Mouse (Mus musculus) kidney, adult 10 weeks (tissue): Measurements from ENCODE around the gene Klhl9. TPM values are rescaled to one million over a fixed set of nuclear protein-coding genes. Genes with fewer than 3 reads are reported as not detected.

Experiments
- polyA plus RNA-seq: library from polyadenylated mRNA; stranded (reverse); fragments of 350-450 nt; fragmentation: Illumina TruSeq; extraction: RNeasy Lipid Tissue Mini Kit (QIAGEN cat#74804); gene quantifications from one replicate; pipeline ENCODE4 v1.2.3, GENCODE M21; 2014; ENCODE audit warnings: low read depth, low replicate concordance

The Klhl9 gene
- 132 TPM for polyA plus RNA-seq

GRCm38 (mm10) chr4:88721791-88722721 is at the start of gene Klhl9, which contains the start of gene Gm26566:
TSS of gene Klhl9 (minus strand) at chr4:88722465.
TSS of gene Gm26566 (plus strand) at chr4:88721805.

DNA sequence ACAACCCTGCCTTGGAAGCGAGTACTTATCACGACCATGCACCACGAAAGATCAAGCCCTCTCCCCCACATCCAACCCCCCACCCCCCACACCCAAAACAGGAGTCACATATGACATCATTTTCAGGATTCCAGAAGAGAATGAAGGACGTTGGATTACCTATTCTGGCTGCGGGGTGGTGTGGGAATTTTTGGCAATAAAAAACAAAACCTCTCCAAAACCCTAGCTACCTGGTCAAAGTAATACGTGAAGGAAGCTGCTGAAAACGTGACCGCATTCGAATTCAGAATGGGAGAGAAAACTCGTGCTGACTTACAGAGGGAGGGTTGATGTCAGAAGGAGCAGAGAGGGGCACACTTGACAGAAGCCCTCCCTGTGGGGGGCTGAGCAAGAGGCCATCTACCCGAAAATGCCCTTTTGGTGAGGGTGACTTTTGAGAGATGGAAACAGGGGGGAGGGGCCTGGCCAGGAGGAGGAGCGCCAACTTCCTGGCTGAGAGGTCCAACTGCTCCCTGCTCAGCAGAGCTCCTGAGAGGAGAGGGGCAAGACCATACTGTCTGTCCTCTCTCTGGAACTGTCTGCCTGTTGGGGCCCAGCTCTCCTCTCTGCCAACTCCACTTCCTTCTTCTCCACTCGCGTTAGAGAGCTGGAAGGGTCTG is 37.5 kb upstream of the Klhl9 start, which contains the start of gene Gm13283:
Gene Gm13283 (plus strand): TSS at position 510 of the 659 bp plus-strand sequence.

GRCm38 (mm10) chr4:88754818-88755340 is 32.6 kb upstream of the Klhl9 start, which contains the start of gene Gm13271:
TSS of gene Gm13271 (plus strand) at chr4:88754868.

GRCm38 (mm10) chr4:88691259-88691658 is 31.0 kb downstream of the Klhl9 start, which contains the start of gene Ifnab:
TSS of gene Ifnab (minus strand) at chr4:88691359.

GRCm38 (mm10) chr4:88683812-88684211 is 38.5 kb downstream of the Klhl9 start, which contains the start of gene Ifna2:
TSS of gene Ifna2 (minus strand) at chr4:88683912.

DNA sequence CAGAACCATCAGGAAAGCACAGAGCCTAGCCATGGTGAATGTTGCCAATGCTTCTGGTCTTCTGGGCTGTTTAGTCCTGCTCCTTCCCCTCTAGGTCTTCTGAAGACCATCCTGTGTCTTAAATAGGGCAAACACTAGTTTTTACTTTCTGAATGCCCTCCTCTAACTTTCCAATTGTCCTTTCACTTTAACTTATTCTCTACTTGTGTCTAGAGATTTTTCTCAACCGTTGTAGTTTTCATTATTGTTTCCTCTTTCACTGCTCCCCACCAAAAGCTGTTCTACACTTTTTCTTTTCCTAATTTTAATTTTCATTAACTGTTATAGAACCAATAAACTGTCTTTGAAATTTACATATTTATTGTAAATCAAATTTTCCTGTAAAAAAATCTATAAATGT is 45.4 kb downstream of the Klhl9 start, which contains the start of gene Ifna16:
Gene Ifna16 (minus strand): TSS at position 101 of the 400 bp plus-strand sequence.

Other genes starting within 250 kb of the Klhl9 start
- not detected for gene Ifnb1, start 199.7 kb downstream of the Klhl9 start, polyA plus RNA-seq
- not detected for gene Ifna15, start 164.2 kb downstream of the Klhl9 start, polyA plus RNA-seq
- not detected for gene Ifna14, start 150.7 kb downstream of the Klhl9 start, polyA plus RNA-seq
- gene Ifna9, start 130.1 kb downstream of the Klhl9 start, polyA plus RNA-seq = not detected
- not detected for gene Ifna12, start 119.1 kb downstream of the Klhl9 start, polyA plus RNA-seq
- gene C87499, start 88.1 kb downstream of the Klhl9 start, polyA plus RNA-seq = not detected
- gene Ifna13, start 78.0 kb downstream of the Klhl9 start, polyA plus RNA-seq = not detected
- not detected for gene Ifna16, start 45.5 kb downstream of the Klhl9 start, polyA plus RNA-seq
- gene Ifna2, start 38.6 kb downstream of the Klhl9 start, polyA plus RNA-seq = not detected
- gene Ifnab, start 31.1 kb downstream of the Klhl9 start, polyA plus RNA-seq = not detected
- not detected for gene Gm26566, start 660 bp downstream of the Klhl9 start, polyA plus RNA-seq
- not detected for gene Gm13271, start 32.4 kb upstream of the Klhl9 start, polyA plus RNA-seq
- gene Gm13283, start 37.7 kb upstream of the Klhl9 start, polyA plus RNA-seq = not detected
- not detected for gene Gm13290, start 51.4 kb upstream of the Klhl9 start, polyA plus RNA-seq
- not detected for gene Gm13289, start 54.5 kb upstream of the Klhl9 start, polyA plus RNA-seq
- not detected for gene Gm13272, start 57.4 kb upstream of the Klhl9 start, polyA plus RNA-seq
- not detected for gene Ifnz, start 59.7 kb upstream of the Klhl9 start, polyA plus RNA-seq
- gene Gm13276, start 63.2 kb upstream of the Klhl9 start, polyA plus RNA-seq = not detected
- gene Gm13277, start 66.2 kb upstream of the Klhl9 start, polyA plus RNA-seq = not detected
- gene Gm13278, start 69.1 kb upstream of the Klhl9 start, polyA plus RNA-seq = not detected
- not detected for gene Gm13275, start 72.0 kb upstream of the Klhl9 start, polyA plus RNA-seq
- gene Gm13279, start 74.9 kb upstream of the Klhl9 start, polyA plus RNA-seq = not detected
- gene Gm13285, start 77.2 kb upstream of the Klhl9 start, polyA plus RNA-seq = not detected
- not detected for gene Gm13287, start 80.8 kb upstream of the Klhl9 start, polyA plus RNA-seq
- gene Gm13288, start 83.1 kb upstream of the Klhl9 start, polyA plus RNA-seq = not detected
- gene Ifna7, start 93.8 kb upstream of the Klhl9 start, polyA plus RNA-seq = not detected
- gene Ifna11, start 97.5 kb upstream of the Klhl9 start, polyA plus RNA-seq = not detected
- not detected for gene Ifna6, start 105.0 kb upstream of the Klhl9 start, polyA plus RNA-seq
- not detected for gene Ifna5, start 113.1 kb upstream of the Klhl9 start, polyA plus RNA-seq
- not detected for gene Ifna4, start 119.4 kb upstream of the Klhl9 start, polyA plus RNA-seq
- not detected for gene Ifna1, start 127.6 kb upstream of the Klhl9 start, polyA plus RNA-seq
- gene Ifne, start 157.7 kb upstream of the Klhl9 start, polyA plus RNA-seq = not detected